ENCODE assay signal across 35 mouse cellular contexts in genomic region chr5:102593058-102593457, GRCm38 (mm10).
"Had no signal": no experiment of that assay in that cellular context is flagged by ENCODE, and none has a peak within 500 bp of the region (broad histone marks: within the 10 kb centered on the region; RNA-seq: fewer than 3 reads in every experiment).

No protein-coding gene starts in this region.

- H3K36me3 ChIP-seq: heart, embryonic 10.5 days; heart, embryonic 12.5 days; heart, embryonic 13.5 days; heart, embryonic 15.5 days; hindbrain, embryonic 10.5 days; hindbrain, embryonic 12.5 days; hindbrain, embryonic 13.5 days; hindbrain, embryonic 15.5 days; intestine, embryonic 15.5 days; kidney, embryonic 15.5 days had no signal

- H3K27ac ChIP-seq: heart, embryonic 10.5 days; heart, embryonic 13.5 days; heart, embryonic 15.5 days; hindbrain, embryonic 10.5 days; hindbrain, embryonic 12.5 days; hindbrain, embryonic 13.5 days; hindbrain, embryonic 14.5 days; hindbrain, embryonic 15.5 days; hindbrain, postnatal 0 days; intestine, embryonic 15.5 days; kidney, embryonic 15.5 days; kidney, postnatal 0 days; layer of hippocampus, adult 2 months had no signal

- H3K27me3 ChIP-seq: heart, embryonic 12.5 days; heart, embryonic 13.5 days; heart, embryonic 15.5 days; hindbrain, embryonic 12.5 days; hindbrain, embryonic 13.5 days; hindbrain, embryonic 15.5 days; intestine, embryonic 15.5 days; kidney, embryonic 15.5 days had no signal

- H3K4me3 ChIP-seq: heart, embryonic 10.5 days; heart, embryonic 12.5 days; heart, embryonic 13.5 days; heart, embryonic 15.5 days; hindbrain, embryonic 10.5 days; hindbrain, embryonic 12.5 days; hindbrain, embryonic 13.5 days; hindbrain, embryonic 15.5 days; intestine, embryonic 15.5 days; kidney, embryonic 15.5 days; layer of hippocampus, adult 2 months had no signal

- DNase-seq: heart, postnatal 10 days; heart, postnatal 14 days; heart, postnatal 36 days; heart, postnatal 4 days; kidney, adult 11 months; kidney, adult 18-20 months; kidney, adult 2 months; kidney, adult 8-10 months; kidney, adult 9 months; kidney, postnatal 10 days; kidney, postnatal 14 days; kidney, postnatal 25 days; kidney, postnatal 36 days; kidney, postnatal 4 days; layer of hippocampus, adult 9-11 months; layer of hippocampus, postnatal 36 days had no signal

- ATAC-seq: hindbrain, embryonic 16.5 days; hindbrain, postnatal 0 days; inflammation-experienced regulatory T-cells, adult 6 months; intestine, embryonic 15.5 days; intestine, embryonic 16.5 days; intestine, postnatal 0 days had no signal

- H3K9ac ChIP-seq: heart, embryonic 12.5 days; heart, embryonic 13.5 days; heart, embryonic 15.5 days; hindbrain, embryonic 12.5 days; hindbrain, embryonic 13.5 days; hindbrain, embryonic 14.5 days; hindbrain, embryonic 15.5 days; intestine, embryonic 15.5 days; kidney, embryonic 15.5 days had no signal

- H3K9me3 ChIP-seq: heart, embryonic 10.5 days; heart, embryonic 12.5 days; heart, embryonic 13.5 days; heart, embryonic 15.5 days; hindbrain, embryonic 10.5 days; hindbrain, embryonic 12.5 days; hindbrain, embryonic 13.5 days; hindbrain, embryonic 15.5 days; intestine, embryonic 15.5 days; kidney, embryonic 15.5 days had no signal

- H3K4me2 ChIP-seq: heart, embryonic 11.5 days; heart, embryonic 12.5 days; heart, embryonic 13.5 days; heart, embryonic 15.5 days; hindbrain, embryonic 12.5 days; hindbrain, embryonic 13.5 days; hindbrain, embryonic 14.5 days; hindbrain, embryonic 15.5 days; intestine, embryonic 15.5 days; kidney, embryonic 15.5 days had no signal

- H3K4me1 ChIP-seq: heart, embryonic 10.5 days; heart, embryonic 12.5 days; heart, embryonic 13.5 days; heart, embryonic 15.5 days; hindbrain, embryonic 10.5 days; hindbrain, embryonic 12.5 days; hindbrain, embryonic 13.5 days; hindbrain, embryonic 15.5 days; intestine, embryonic 15.5 days; kidney, embryonic 15.5 days had no signal
